Mouse (Mus musculus) G1E (cell line): Measurements from ENCODE around the gene Hnrnpdl. TPM values are rescaled to one million over a fixed set of nuclear protein-coding genes. Genes with fewer than 3 reads are reported as not detected.
A peak's percentile ranks its signal among the peaks of the same experiment; 100 is the strongest.

Source experiments
- ATAC-seq: 2 replicates; pipeline ENCODE4 v1.8.0; 2016; ENCODE audit warnings: mild to moderate bottlenecking; ENCODE audit not compliant: insufficient number of reproducible peaks, poor library complexity, low FRiP score, severe bottlenecking; ENCODE audit errors: extremely low read depth
- DNase-seq: peaks from one replicate; pipeline ENCODE4 v3.0.0; 2012; ENCODE audit warnings: low spot score
- H3K27me3 ChIP-seq: 2 replicates; pipeline ENCODE4 v1.6.1; 2012; ENCODE audit warnings: mild to moderate bottlenecking, low read length, inconsistent platforms; ENCODE audit not compliant: insufficient read depth
- H3K36me3 ChIP-seq: replicated peaks from 2 replicates; pipeline ENCODE3; 2012; ENCODE audit warnings: mild to moderate bottlenecking, inconsistent platforms
- H3K4me1 ChIP-seq: 2 replicates; pipeline ENCODE4 v1.6.1; 2012; ENCODE audit warnings: low read depth, low read length, inconsistent platforms, mixed read lengths; ENCODE audit not compliant: insufficient read depth
- H3K4me3 ChIP-seq: 2 replicates; pipeline ENCODE4 v1.5.1; 2012; ENCODE audit warnings: low read depth, mild to moderate bottlenecking, inconsistent platforms, low read length, moderate library complexity, mixed read lengths
- H3K9me3 ChIP-seq: replicated peaks from 2 replicates; pipeline ENCODE4 v1.6.1; 2012; ENCODE audit warnings: inconsistent platforms
- CTCF ChIP-seq: IDR thresholded peaks from 2 replicates; pipeline ENCODE4 v1.5.1; 2012; ENCODE audit warnings: low read depth, low read length, inconsistent platforms, mixed read lengths
- GATA1 ChIP-seq: IDR thresholded peaks from 2 replicates; pipeline ENCODE4 v1.6.1; 2012; ENCODE audit warnings: borderline replicate concordance, low read length, inconsistent platforms, mixed read lengths
- GATA2 ChIP-seq: IDR thresholded peaks from 2 replicates; pipeline ENCODE4 v1.6.1; 2012; ENCODE audit warnings: low read depth, low read length, inconsistent platforms, borderline replicate concordance
- POLR2AphosphoS5 ChIP-seq: IDR thresholded peaks from 2 replicates; pipeline ENCODE4 v1.6.1; 2012; ENCODE audit warnings: low read depth, low read length, inconsistent platforms; ENCODE audit not compliant: insufficient replicate concordance
- TAL1 ChIP-seq: conservative IDR thresholded peaks from 2 replicates; pipeline ENCODE4 v1.6.1; 2012; ENCODE audit warnings: low read depth, low read length, inconsistent platforms, mixed read lengths
- polyA plus RNA-seq: library from polyadenylated mRNA; stranded (reverse); fragments of >175 nt; gene quantifications from 2 replicates; pipeline ENCODE4 v1.2.3, GENCODE M21; 2012
- total RNA-seq, 2 experiments: library from RNA; stranded (forward) in 1 of 2; stranded (reverse) in 1 of 2; fragments of 200-1000 nt in 1 of 2; fragments of >200 nt in 1 of 2; fragmentation: Nextera tagmentation in 1 of 2; gene quantifications; 2 replicates each; pipeline ENCODE4 v1.2.3; 2014 to 2017

Gene Hnrnpdl
- total and polyA plus RNA-seq, 3 experiments = 150 to 340 (median 157) TPM

DNA sequence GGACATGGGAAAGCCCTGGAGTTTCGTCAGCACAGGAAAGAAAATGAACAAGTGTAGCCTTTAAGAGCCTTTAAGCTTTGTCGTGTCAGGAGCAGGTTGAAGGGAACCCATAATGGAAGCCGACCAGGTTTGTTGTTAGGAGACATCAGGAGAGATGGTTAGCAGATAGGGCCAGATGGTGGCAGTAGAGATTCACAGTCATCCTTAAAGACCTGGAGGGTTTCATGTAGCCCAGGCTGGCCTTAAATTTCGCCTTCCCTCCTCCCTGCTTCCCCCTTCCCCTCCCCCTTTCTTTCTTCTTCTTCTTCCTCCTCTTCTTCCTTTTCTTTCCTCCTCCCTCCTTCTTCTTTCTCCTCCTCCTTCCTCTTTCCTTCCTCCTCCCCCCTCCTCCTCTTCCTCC, 35.1 kb upstream of the Hnrnpdl start:
- Histone ChIP-seq H3K27me3 (no peaks in the 10 kb centered on the region; the same call in 1 of the 2 replicates), H3K4me3 (no peak overlapping the region), H3K36me3 (peaks cover 54% of the 10 kb centered on the region), H3K9me3 (no peaks in the 10 kb centered on the region), H3K4me1 (no peaks in the 10 kb centered on the region)
- TF ChIP-seq TAL1 (no peak), POLR2AphosphoS5 (no peak), CTCF (no peak), GATA1 (no peak), GATA2 (no peak)
- ATAC-seq (no peak), DNase-seq (no peak)

GRCm38 (mm10) chr5:100072557-100072956, 33.1 kb upstream of the Hnrnpdl start:
- Histone ChIP-seq H3K9me3 (no peaks in the 10 kb centered on the region), H3K4me3 (no peak overlapping the region), H3K27me3 (no peaks in the 10 kb centered on the region), H3K4me1 (no peaks in the 10 kb centered on the region), H3K36me3 (peaks cover 72% of the 10 kb centered on the region)
- DNase-seq = no peak
- TF ChIP-seq CTCF (no peak), TAL1 (no peak), POLR2AphosphoS5 (no peak), GATA2 (no peak), GATA1 (no peak)
- no peak for ATAC-seq

- ATAC-seq (no peak), DNase-seq (no peak)
- no peaks in the 10 kb centered on the region for H3K4me1 ChIP-seq
- H3K4me3 ChIP-seq = no peak overlapping the region
- peaks cover 82% of the 10 kb centered on the region for H3K36me3 ChIP-seq
- no peaks in the 10 kb centered on the region for H3K9me3 ChIP-seq
- TF ChIP-seq CTCF = no peak
- TF ChIP-seq TAL1 = no peak
- no peak for TF ChIP-seq GATA1
- TF ChIP-seq POLR2AphosphoS5 = no peak
- TF ChIP-seq GATA2 = no peak
- no peaks in the 10 kb centered on the region for H3K27me3 ChIP-seq
Observed at GRCm38 (mm10) chr5:100071541-100071940, 32.1 kb upstream of the Hnrnpdl start.

- Histone ChIP-seq H3K4me1 (no peaks in the 10 kb centered on the region), H3K36me3 (peaks cover 95% of the 10 kb centered on the region), H3K4me3 (no peak overlapping the region), H3K9me3 (no peaks in the 10 kb centered on the region), H3K27me3 (no peaks in the 10 kb centered on the region)
- DNase-seq (peak; percentile 71), ATAC-seq (peak; percentile 66)
- TF ChIP-seq CTCF = peak; percentile 91
- no peak for TF ChIP-seq GATA1
Observed at GRCm38 (mm10) chr5:100070255-100070654, 30.8 kb upstream of the Hnrnpdl start.

DNA sequence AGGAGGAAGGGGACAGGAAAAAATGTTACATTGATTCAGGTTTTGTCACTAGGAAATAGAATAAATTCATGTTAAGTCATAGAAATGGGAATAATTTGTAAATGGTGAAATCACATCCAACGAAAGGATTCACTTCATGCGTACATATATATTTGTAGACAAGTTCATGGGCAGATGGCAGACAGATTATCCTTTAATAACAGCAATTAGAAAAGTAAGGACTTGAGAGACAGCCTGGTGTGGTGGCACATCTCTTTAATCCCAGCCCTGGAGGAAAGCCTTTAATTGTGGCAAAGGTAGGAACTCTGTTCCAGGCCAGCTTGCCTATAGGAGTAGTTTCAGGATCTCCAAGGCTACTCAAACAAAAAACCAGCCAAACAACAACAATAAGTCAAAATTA, 30.1 kb upstream of the Hnrnpdl start:
- TF ChIP-seq POLR2AphosphoS5 = no peak
- TF ChIP-seq TAL1 = no peak
- TF ChIP-seq CTCF = no peak
- no peak for TF ChIP-seq GATA2
- TF ChIP-seq GATA1 = no peak
- peaks cover 96% of the 10 kb centered on the region for H3K36me3 ChIP-seq
- no peaks in the 10 kb centered on the region for H3K27me3 ChIP-seq
- DNase-seq (no peak), ATAC-seq (no peak)
- H3K4me3 ChIP-seq = no peak overlapping the region
- no peaks in the 10 kb centered on the region for H3K9me3 ChIP-seq
- no peaks in the 10 kb centered on the region for H3K4me1 ChIP-seq

- Histone ChIP-seq H3K4me3 (no peak overlapping the region), H3K9me3 (no peaks in the 10 kb centered on the region), H3K4me1 (no peaks in the 10 kb centered on the region), H3K36me3 (peaks cover 94% of the 10 kb centered on the region), H3K27me3 (no peaks in the 10 kb centered on the region)
- ATAC-seq (no peak), DNase-seq (no peak)
- no peak for TF ChIP-seq TAL1
- TF ChIP-seq GATA2 = no peak
- TF ChIP-seq POLR2AphosphoS5 = no peak
- no peak for TF ChIP-seq GATA1
- no peak for TF ChIP-seq CTCF
Observed at GRCm38 (mm10) chr5:100067579-100067978, 28.1 kb upstream of the Hnrnpdl start.
